Mouse (Mus musculus) midbrain, embryonic 15.5 days (tissue): ENCODE data around the gene Ccdc6. TPM values are rescaled to one million over a fixed set of nuclear protein-coding genes. Genes with fewer than 3 reads are reported as not detected.

Experiments used
- ATAC-seq: fragments of 200-750 bp; cut with Nextera tagmentation; replicated peaks from 2 replicates; pipeline ENCODE4 v1.8.0; 2017; ENCODE audit warnings: moderate TSS enrichment
- H3K27ac ChIP-seq: fragments of 300-500 bp; sonication (generic); 2 replicates; pipeline ENCODE4 v1.5.1; 2015; ENCODE audit warnings: mild to moderate bottlenecking, inconsistent platforms
- H3K27me3 ChIP-seq: fragments of 300-500 bp; sonication (generic); replicated peaks from 2 replicates; pipeline ENCODE4 v1.6.1; 2015; ENCODE audit warnings: inconsistent platforms
- H3K36me3 ChIP-seq: fragments of 300-500 bp; sonication (generic); replicated peaks from 2 replicates; pipeline ENCODE4 v1.6.1; 2015; ENCODE audit warnings: inconsistent platforms
- H3K4me1 ChIP-seq: fragments of 300-500 bp; sonication (generic); 2 replicates; pipeline ENCODE4 v1.6.1; 2015; ENCODE audit warnings: inconsistent platforms
- H3K4me2 ChIP-seq: fragments of 300-500 bp; sonication (generic); 2 replicates; pipeline ENCODE4 v1.6.1; 2015; ENCODE audit warnings: inconsistent platforms, mild to moderate bottlenecking, moderate library complexity
- H3K4me3 ChIP-seq: fragments of 300-500 bp; sonication (generic); 2 replicates; pipeline ENCODE4 v1.5.1; 2015; ENCODE audit warnings: mild to moderate bottlenecking, inconsistent platforms
- H3K9ac ChIP-seq: fragments of 300-500 bp; sonication (generic); 2 replicates; pipeline ENCODE4 v1.6.1; 2015; ENCODE audit warnings: mild to moderate bottlenecking, inconsistent platforms
- H3K9me3 ChIP-seq: fragments of 300-500 bp; sonication (generic); 2 replicates; pipeline ENCODE4 v1.6.1; 2016; ENCODE audit warnings: inconsistent platforms
- WGBS: fragments of 180-500 bp; shearing (Covaris S2); methylation state at CpG from one replicate; pipeline ENCODE4 v1.1.7; 2015; ENCODE audit warnings: mixed read lengths; 5-methylcytosine and 5-hydroxymethylcytosine counted together
- polyA plus RNA-seq: library from polyadenylated mRNA; unstranded; fragments of >200 nt; fragmentation: Nextera tagmentation; extraction: Ambion mirVana; gene quantifications from 2 replicates; pipeline ENCODE4 v1.2.1, GENCODE M21; 2015

Gene Ccdc6
- polyA plus RNA-seq, 1 experiment from 2014 or later: 25.3 TPM

DNA sequence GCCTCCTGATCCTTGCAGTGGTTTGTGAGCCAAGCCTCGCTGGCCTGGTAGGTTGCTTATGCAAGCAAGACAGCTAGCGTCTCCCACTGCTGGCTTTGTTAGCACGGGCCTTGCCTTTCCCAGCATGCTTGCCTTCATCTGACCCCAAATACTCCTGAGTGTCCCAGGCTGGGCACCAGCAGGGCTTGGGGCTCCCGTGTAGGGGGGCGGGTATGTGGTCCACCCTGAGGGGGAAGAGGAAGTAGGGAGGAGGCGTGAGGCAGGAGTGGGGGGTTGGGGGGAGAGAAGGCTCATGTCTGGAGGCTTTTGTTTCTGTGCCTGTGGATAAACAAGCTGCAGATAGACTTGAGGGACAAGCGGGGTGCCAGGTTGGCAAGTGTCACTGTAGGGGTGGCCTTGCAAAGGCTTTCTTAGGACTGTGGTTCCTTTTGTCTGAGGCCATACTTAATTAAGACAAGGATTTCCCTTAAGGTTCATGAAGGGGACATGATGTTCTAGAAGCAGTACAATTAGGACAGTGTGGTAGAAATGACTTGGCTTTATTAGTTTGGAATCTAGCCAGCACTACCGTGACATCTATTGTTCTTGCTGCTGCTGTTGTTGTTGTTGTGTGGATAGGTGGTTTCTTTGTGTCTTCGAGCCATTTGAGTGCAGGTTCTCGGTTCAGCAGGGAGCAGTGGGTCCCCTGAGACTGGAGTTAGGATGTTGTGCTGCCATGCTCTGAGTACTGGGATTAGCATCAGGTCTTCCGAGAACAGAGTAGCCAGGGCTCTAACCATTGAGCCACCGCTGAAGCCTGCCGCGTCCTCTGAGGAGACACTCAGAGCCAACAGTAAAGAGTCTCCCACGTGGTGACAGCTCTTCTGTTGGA, 86.5 kb downstream of the Ccdc6 start:
- H3K4me3 ChIP-seq: no peak overlapping the region
- H3K27me3 ChIP-seq: no peaks in the 10 kb centered on the region
- H3K36me3 ChIP-seq: peaks cover 3% of the 10 kb centered on the region; the same call in 1 of the 2 replicates
- H3K9me3 ChIP-seq: no peaks in the 10 kb centered on the region
- H3K4me1 ChIP-seq: peaks cover 8% of the 10 kb centered on the region; the same call in 1 of the 2 replicates
- H3K27ac ChIP-seq: peak overlapping the region; percentile 20
- no peak overlapping the region for H3K9ac ChIP-seq
- no peak overlapping the region for H3K4me2 ChIP-seq
- 67% methylated on average over 15 of the region's 15 CpGs for WGBS
- peak; percentile 39; the same call in 1 of the 2 replicates for ATAC-seq

DNA sequence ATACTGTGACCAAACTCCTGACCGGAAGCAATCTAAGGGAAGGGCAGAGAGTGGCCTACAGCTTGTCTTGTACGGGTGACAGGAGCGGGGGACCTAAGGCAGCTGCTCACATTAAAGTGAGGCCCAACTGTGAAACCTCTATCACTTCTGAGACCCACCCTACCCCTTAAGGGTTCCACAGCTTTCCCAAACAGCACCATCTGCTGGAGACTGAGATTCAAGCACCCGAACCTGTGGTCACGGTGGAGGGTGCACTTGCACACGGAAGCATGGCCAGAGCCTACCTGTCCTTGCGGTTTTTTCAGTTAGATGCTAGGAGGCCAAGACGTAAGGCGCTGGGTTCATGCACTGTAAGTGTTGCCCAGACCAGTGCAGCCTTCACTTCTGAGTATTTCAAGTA, 89.2 kb downstream of the Ccdc6 start:
- peaks cover 8% of the 10 kb centered on the region; the same call in 1 of the 2 replicates for H3K4me1 ChIP-seq
- 82% methylated on average over 9 of the region's 9 CpGs for WGBS
- no peaks in the 10 kb centered on the region for H3K27me3 ChIP-seq
- H3K36me3 ChIP-seq: peaks cover 17% of the 10 kb centered on the region
- no peaks in the 10 kb centered on the region for H3K9me3 ChIP-seq
- H3K9ac ChIP-seq: no peak overlapping the region
- no peak overlapping the region for H3K4me3 ChIP-seq
- H3K4me2 ChIP-seq: no peak overlapping the region
- H3K27ac ChIP-seq: no peak overlapping the region
- ATAC-seq: no peak

DNA sequence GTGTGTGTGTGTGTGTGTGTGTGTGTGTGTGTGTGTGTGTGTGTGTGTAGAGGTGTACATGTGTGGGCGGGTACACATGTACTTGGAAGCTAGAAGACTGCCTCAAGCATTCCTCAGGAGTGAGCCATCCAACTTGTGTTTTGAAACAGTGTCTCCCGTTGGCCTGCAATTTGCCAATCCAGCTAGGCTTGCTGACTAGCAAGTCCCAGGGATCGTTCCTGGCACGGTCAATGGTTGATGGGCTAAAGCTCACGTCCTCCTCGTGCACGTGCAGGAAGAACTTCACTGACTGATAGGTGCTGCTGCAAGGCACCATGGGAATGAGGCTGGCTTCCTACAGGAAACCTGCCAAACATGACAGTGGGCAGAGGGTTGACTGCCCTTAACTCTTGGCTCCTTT, 89.7 kb downstream of the Ccdc6 start:
- Histone ChIP-seq H3K27ac (no peak overlapping the region), H3K9me3 (no peaks in the 10 kb centered on the region), H3K4me2 (no peak overlapping the region), H3K9ac (no peak overlapping the region), H3K4me1 (peaks cover 8% of the 10 kb centered on the region; the same call in 1 of the 2 replicates), H3K36me3 (peaks cover 17% of the 10 kb centered on the region), H3K4me3 (no peak overlapping the region), H3K27me3 (no peaks in the 10 kb centered on the region)
- 97% methylated on average over 7 of the region's 7 CpGs for WGBS
- no peak for ATAC-seq

DNA sequence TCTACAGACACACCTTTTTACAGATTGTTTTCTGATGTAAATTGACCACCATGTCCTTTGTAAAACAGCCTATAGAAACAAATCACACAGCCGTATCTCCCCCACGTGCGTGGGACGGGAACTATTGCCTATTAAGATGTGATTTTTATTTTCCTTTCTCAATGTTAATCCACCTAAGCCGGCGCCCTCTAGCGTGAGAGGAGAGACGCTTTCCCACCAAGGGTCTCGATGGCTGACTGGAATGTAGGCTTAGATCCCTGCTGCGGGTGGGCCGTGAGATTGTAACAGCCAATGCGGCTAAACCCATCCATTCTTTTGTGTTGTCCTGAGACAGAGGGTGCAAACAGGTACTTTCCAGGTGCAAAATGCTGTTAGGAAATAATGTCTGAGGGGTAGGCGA, 92.9 kb downstream of the Ccdc6 start:
- Histone ChIP-seq H3K36me3 (peaks cover 21% of the 10 kb centered on the region), H3K27ac (no peak overlapping the region), H3K4me3 (no peak overlapping the region), H3K4me1 (no peaks in the 10 kb centered on the region), H3K9me3 (no peaks in the 10 kb centered on the region), H3K4me2 (no peak overlapping the region), H3K9ac (no peak overlapping the region), H3K27me3 (no peaks in the 10 kb centered on the region)
- WGBS: 77% methylated on average over 13 of the region's 13 CpGs
- ATAC-seq: no peak

DNA sequence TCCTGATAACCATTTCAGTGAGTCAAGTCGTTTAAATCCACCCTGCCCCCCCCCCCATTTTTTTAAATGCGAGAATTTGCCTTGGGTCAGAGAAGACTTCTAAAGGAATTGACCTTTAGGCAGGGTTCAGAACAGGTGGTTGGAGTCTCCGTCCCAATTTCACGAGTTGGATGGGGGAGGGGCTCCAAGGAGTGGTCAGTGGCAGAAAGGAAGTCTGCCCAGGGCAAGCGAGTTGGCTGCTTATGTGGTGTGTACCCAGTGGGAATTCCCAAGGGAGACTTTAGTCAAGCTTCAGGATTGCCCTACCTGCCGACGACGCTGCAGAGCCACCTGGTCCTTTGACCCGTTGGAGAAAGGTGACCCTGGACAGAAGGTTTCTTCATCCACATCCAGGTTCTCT, 97.4 kb downstream of the Ccdc6 start:
- Histone ChIP-seq H3K4me1 (no peaks in the 10 kb centered on the region), H3K4me2 (no peak overlapping the region), H3K27me3 (no peaks in the 10 kb centered on the region), H3K36me3 (peaks cover 11% of the 10 kb centered on the region; the same call in 1 of the 2 replicates), H3K27ac (no peak overlapping the region), H3K9me3 (no peaks in the 10 kb centered on the region), H3K4me3 (no peak overlapping the region), H3K9ac (no peak overlapping the region)
- no peak for ATAC-seq
- 79% methylated on average over 9 of the region's 9 CpGs for WGBS

DNA sequence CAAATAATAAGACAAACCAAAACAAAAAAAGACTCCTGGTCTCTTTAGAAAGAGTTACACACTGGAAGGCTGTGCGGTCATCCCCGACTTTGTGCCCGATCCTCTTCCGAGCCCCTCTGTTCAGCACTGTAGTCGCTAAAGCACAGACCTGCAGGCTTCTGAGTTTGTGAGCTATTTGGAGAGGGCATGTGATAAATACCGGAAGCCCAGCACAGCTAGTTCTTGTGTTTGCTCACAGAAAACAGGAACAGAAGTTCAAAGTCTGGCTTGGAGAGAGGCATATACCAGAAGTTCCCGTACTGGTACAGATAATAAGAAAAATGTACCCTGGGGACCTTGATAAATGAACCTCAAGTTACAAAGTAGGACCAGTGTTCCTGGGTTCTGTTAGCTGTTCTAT, 98.4 kb downstream of the Ccdc6 start:
- Histone ChIP-seq H3K4me1 (no peaks in the 10 kb centered on the region), H3K9ac (no peak overlapping the region), H3K4me3 (no peak overlapping the region), H3K36me3 (peaks cover 5% of the 10 kb centered on the region; the same call in 1 of the 2 replicates), H3K9me3 (no peaks in the 10 kb centered on the region), H3K4me2 (no peak overlapping the region), H3K27me3 (no peaks in the 10 kb centered on the region), H3K27ac (no peak overlapping the region)
- WGBS: 81% methylated on average over 7 of the region's 7 CpGs
- no peak for ATAC-seq

DNA sequence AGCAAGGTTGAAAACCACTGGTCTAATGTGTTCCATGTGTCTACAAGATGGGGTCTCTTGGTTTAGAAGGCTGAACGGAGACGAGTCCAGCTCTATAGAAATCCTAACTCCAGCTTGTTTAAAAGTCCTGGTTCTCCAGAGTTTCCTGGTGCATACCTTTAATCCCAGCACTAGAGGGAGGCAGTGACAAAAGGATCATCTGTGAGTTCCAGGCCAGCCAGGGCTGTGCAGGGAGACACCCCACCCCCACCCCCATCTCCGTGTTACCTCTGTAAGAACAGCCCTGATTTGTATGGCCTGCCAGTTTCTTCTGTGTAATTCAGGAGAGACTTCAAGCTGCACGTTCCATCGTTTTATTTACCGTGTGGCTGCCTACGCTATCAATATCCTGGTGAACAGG, 98.9 kb downstream of the Ccdc6 start:
- H3K4me3 ChIP-seq: no peak overlapping the region
- H3K9ac ChIP-seq: no peak overlapping the region
- H3K36me3 ChIP-seq: peaks cover 5% of the 10 kb centered on the region; the same call in 1 of the 2 replicates
- no peak overlapping the region for H3K27ac ChIP-seq
- 54% methylated on average over 7 of the region's 7 CpGs for WGBS
- H3K4me1 ChIP-seq: no peaks in the 10 kb centered on the region
- ATAC-seq: 0 out of 2 replicates have a peak, but pooled peaks have one; percentile 37
- no peaks in the 10 kb centered on the region for H3K27me3 ChIP-seq
- no peaks in the 10 kb centered on the region for H3K9me3 ChIP-seq
- no peak overlapping the region for H3K4me2 ChIP-seq

DNA sequence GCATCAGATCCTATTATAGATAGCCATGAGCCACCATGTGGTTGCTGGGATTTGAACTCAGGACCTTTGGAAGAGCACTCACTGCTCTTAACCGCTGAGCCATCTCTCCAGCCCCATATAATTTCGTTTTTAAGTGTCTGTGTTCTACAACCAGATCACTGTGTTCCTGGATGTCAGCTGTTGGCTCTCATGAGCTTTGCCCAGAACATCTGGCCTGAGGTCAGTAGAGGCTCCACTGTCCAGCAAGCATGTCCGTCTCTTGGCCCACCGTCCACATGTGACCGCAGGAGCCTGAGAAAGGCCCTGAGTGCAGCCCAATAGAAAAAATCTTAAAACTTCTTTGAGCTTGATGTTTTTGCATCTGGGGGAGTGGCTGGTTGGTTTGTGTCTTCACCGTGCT, 99.7 kb downstream of the Ccdc6 start:
- H3K27me3 ChIP-seq: no peaks in the 10 kb centered on the region
- no peak overlapping the region for H3K9ac ChIP-seq
- H3K4me3 ChIP-seq: no peak overlapping the region
- no peak for ATAC-seq
- no peaks in the 10 kb centered on the region for H3K4me1 ChIP-seq
- H3K36me3 ChIP-seq: peaks cover 5% of the 10 kb centered on the region; the same call in 1 of the 2 replicates
- H3K9me3 ChIP-seq: no peaks in the 10 kb centered on the region
- H3K4me2 ChIP-seq: no peak overlapping the region
- H3K27ac ChIP-seq: no peak overlapping the region
- WGBS: 89% methylated on average over 6 of the region's 6 CpGs

DNA sequence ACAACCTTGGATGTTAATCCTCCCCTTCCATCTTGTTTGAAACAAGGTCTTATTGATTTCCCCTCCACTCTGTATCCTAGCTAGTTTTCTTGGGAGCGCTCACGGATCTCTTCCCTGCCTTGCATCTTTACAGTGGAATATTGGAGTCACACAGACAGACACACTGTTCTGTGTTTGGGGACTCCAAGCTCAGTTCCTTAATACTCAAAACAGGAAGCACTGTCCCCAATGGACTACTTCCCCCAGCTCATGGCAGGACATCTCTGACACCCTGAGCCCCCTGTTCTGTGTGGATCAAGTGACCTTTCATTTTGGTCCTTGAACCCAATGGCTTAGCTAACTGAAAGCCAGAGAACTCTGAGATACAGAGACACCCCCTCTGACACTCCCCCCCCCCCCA, 100.7 kb downstream of the Ccdc6 start:
- Histone ChIP-seq H3K27me3 (no peaks in the 10 kb centered on the region), H3K4me2 (no peak overlapping the region), H3K9ac (no peak overlapping the region), H3K4me1 (no peaks in the 10 kb centered on the region), H3K27ac (no peak overlapping the region), H3K4me3 (no peak overlapping the region), H3K36me3 (peaks cover 4% of the 10 kb centered on the region; the same call in 1 of the 2 replicates), H3K9me3 (no peaks in the 10 kb centered on the region)
- WGBS: 73% methylated on average over 2 of the region's 2 CpGs
- no peak for ATAC-seq

DNA sequence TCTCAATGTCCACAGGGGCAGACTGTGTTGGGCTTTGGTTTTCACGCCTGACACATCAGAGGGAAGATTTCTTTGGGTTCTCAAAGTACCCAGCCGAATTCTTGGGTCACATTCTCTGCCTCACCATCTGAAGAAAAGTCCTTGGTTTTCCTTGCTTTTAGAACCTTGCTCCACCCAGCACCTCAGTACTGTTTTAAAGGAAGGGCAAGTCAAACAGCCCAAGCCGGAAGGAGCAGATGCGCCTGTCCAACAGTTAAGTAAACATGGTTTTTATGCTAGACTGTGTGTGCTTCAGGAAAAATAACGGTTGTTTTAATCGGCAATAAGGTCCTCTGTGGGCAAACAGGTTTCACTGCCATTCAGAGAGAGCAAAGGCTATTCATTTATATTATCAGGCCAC, 101.1 kb downstream of the Ccdc6 start:
- 77% methylated on average over 6 of the region's 6 CpGs for whole genome bisulfite sequencing
- Histone ChIP-seq H3K9me3 (no peaks in the 10 kb centered on the region), H3K4me3 (no peak overlapping the region), H3K4me2 (no peak overlapping the region), H3K36me3 (no peaks in the 10 kb centered on the region), H3K27me3 (no peaks in the 10 kb centered on the region), H3K27ac (no peak overlapping the region), H3K9ac (no peak overlapping the region), H3K4me1 (no peaks in the 10 kb centered on the region)
- ATAC-seq: no peak

DNA sequence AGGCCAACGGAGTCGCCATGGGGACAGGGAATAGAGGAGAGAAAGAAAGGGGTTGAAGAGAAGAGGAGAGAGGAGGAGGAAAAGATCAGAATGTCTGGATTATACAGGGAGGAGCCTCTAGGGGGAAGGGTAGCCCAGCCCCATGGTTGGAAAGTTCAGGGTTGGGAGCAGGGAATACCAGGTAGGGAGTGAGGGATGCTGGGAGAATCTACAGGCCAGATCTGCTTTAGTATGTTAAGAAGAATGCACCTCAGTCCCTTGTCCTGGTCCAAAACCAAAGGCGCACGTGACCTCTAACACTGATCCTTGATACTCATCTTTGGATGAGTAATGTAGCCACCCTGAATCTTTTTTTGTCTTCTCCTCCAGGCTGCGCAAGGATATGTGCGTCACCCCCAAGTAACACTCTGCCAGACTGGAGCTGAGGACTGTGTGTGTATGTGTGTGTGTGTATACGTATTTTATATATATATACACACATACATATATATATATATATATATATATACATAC, 102.1 kb downstream of the Ccdc6 start:
- WGBS: 93% methylated on average over 7 of the region's 7 CpGs

DNA sequence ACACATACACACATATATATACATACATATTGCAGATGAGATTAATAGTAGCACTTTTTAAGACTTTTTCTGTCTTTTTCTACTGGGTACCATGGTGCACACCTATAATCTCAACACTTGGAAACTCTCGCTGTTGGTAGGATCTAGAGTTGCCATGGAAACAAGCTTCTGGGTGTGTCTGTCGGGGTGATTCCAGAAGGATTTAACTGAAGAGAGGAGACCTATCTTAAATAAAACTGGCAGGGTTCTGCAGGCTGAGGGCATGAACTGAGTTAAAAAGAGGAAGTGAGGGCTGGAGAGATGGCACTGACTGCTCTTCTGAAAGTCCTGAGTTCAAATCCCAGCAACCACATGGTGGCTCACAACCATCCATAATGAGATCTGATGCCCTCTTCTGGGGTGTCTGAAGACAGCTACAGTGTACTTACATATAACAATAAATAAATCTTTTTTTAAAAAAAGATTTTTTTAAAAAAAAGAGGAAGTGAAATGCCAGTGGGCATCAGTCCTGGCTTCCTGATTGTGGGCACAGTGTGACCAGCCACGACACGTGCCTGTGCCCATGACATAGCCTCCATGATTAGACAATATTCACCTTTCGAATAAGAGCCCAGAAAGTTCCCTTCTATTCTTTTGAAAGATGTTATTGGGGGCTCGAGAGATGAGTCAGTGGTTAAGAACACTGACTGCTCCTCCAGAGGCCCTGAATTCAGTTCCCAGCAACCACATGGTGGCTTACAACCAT, 102.7 kb downstream of the Ccdc6 start:
- ATAC-seq: no peak
- Histone ChIP-seq H3K9me3 (no peaks in the 10 kb centered on the region), H3K4me1 (no peaks in the 10 kb centered on the region), H3K4me3 (no peak overlapping the region), H3K27me3 (no peaks in the 10 kb centered on the region), H3K36me3 (no peaks in the 10 kb centered on the region), H3K27ac (no peak overlapping the region), H3K9ac (no peak overlapping the region), H3K4me2 (no peak overlapping the region)
- WGBS: 80% methylated on average over 6 of the region's 6 CpGs

More for the DNA sequence above, 102.1 kb downstream of the Ccdc6 start:
- Histone ChIP-seq H3K4me3 (no peak overlapping the region), H3K27ac (no peak overlapping the region), H3K4me2 (no peak overlapping the region), H3K9me3 (no peaks in the 10 kb centered on the region), H3K27me3 (no peaks in the 10 kb centered on the region), H3K4me1 (no peaks in the 10 kb centered on the region), H3K36me3 (no peaks in the 10 kb centered on the region), H3K9ac (no peak overlapping the region)
- no peak for ATAC-seq
